Mouse (Mus musculus): ENCODE data around the gene B4galt5.

DNA sequence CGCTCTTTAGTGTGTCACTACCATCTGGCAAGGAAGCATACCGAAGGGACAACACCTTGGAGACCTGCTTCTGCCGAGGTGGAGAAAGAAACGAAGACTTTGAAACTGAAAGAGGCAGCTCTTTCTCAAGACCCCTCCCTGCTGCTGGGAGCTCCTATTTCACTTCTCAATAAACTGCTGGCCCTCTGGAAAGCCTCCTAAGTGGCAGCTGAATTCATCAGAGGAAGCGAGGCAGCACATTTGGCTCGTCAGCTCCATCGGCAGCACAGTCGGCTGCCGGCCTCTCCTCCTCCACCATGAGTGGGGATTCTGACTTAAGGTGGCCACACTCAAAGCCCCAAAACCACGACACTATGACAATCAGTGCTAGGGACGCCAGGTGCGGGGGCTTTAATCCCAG, 41.3 kb downstream of the B4galt5 start:
- TF ChIP-seq CTCF (IDR thresholded peaks at IDR 0.05; ENCODE audit: low read depth, low read length) (no peak), POLR2A (IDR thresholded peaks at IDR 0.05; ENCODE audit: borderline replicate concordance, low read depth, low read length) (no peak)
